Mouse (Mus musculus): ENCODE measurements around the gene Rbm8a2.

DNA sequence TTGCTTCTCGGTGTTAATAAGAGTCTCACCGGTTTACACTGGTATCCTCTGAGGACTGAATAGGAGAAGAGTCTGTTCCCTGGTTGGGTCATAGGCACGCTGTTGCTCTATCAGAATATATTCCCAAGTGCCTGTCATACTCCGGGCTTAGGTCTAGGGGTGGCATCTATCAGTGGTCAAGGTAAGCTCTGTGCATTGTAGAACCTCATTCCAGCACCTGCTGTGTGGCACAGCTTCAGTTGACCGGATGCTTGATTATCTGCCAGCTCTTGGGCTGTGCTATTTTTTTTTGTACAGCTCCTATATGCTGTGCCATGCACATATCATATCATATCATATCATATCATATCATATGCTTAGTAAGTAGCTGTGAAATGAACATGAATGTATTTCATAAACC is 9.5 kb upstream of the Rbm8a2 start:
- TF ChIP-seq CTCF (IDR thresholded peaks at IDR 0.05; ENCODE audit: low read depth) = no peak
- TF ChIP-seq EP300 (optimal IDR thresholded peaks at IDR 0.05) = no peak
